Comparison of ENCODE assay signal across 28 mouse cellular contexts in the genomic region with DNA sequence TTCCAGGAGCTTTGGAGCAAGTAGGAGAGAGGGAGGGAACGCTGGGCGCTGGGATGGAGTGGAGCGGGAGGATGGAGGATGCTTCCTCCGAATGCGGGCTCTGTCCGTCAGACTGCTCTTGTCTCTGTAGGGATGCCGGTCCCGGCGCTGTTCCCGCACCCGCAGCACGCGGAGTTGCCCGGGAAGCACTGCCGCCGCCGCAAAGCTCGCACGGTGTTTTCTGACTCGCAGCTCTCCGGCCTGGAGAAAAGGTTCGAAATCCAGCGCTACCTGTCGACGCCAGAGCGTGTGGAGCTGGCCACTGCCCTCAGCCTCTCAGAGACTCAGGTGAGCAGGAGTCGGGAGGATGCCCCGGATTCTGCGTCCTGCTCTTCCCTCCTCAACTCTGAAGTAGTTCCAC. TPM values are rescaled to one million over a fixed set of nuclear protein-coding genes. Genes with fewer than 3 reads are reported as not detected.
DNase-seq lines count a peak whose midpoint lies in the region; ATAC-seq and TF ChIP-seq lines count a peak whose summit lies in the region.
"Had no signal": no experiment of that assay in that cellular context is flagged by ENCODE, and none has a peak within 500 bp of the region (broad histone marks: within the 10 kb centered on the region; RNA-seq: fewer than 3 reads in every experiment).

No protein-coding gene starts in this region.

- peaks cover 100% of the 10 kb centered on the region for H3K27me3 ChIP-seq in hindbrain, embryonic 10.5 days (ENCODE audit: insufficient read depth, poor library complexity, severe bottlenecking)
- H3K27me3 ChIP-seq in hindbrain, embryonic 12.5 days, result peaks cover 99% of the 10 kb centered on the region
- peaks cover 89% of the 10 kb centered on the region for H3K27me3 ChIP-seq in limb, embryonic 11.5 days (ENCODE audit: control insufficient read depth, insufficient read depth, low read length)

- TF ChIP-seq CTCF in gastrocnemius, adult 2 months (IDR thresholded peaks at IDR 0.05), result no peak

- H3K4me2 ChIP-seq in hindbrain, embryonic 12.5 days (replicated peaks), result no peak overlapping the region
- no peak overlapping the region for H3K4me2 ChIP-seq in limb, embryonic 11.5 days (ENCODE audit: low read depth, severe bottlenecking)
- H3K4me2 ChIP-seq: lung, embryonic 15.5 days had no signal

- peaks cover 34% of the 10 kb centered on the region for H3K4me1 ChIP-seq in hindbrain, embryonic 10.5 days (replicated peaks)
- H3K4me1 ChIP-seq in hindbrain, embryonic 12.5 days, result peaks cover 13% of the 10 kb centered on the region; the same call in 1 of the 2 replicates
- peaks cover 3% of the 10 kb centered on the region; the same call in 1 of the 2 replicates for H3K4me1 ChIP-seq in limb, embryonic 11.5 days (ENCODE audit: control insufficient read depth, insufficient read depth, low read length)

- DNase-seq in cerebellum, postnatal 10 days, result peak; percentile 22 to 44
- no peak for DNase-seq in cerebellum, postnatal 4 days (ENCODE audit: low spot score in 2 of 2)
- DNase-seq in hindbrain, embryonic 10.5 days (ENCODE audit: low spot score), result peak; percentile 43
- peak; percentile 13 for DNase-seq in ES-CJ7 (ENCODE audit: low read depth, low spot score)
- peak; percentile 58 for DNase-seq in limb, embryonic 11.5 days (ENCODE audit: low spot score)
- no peak for DNase-seq in gastrocnemius, adult 2 months
- DNase-seq: adrenal gland, postnatal 25 days; cerebellum, adult 11-12 months; gastrocnemius, postnatal 14 days; heart, adult 18-20 months; heart, postnatal 4 days; kidney, adult 18-20 months had no signal

- intact Hi-C loops in gastrocnemius, adult 2 months (cut with DNase I), result no loop called here

- H3K36me3 ChIP-seq in hindbrain, embryonic 10.5 days, result no peaks in the 10 kb centered on the region
- no peaks in the 10 kb centered on the region for H3K36me3 ChIP-seq in hindbrain, embryonic 12.5 days
- no peaks in the 10 kb centered on the region for H3K36me3 ChIP-seq in limb, embryonic 11.5 days (ENCODE audit: control insufficient read depth, insufficient read depth, low read length)
- H3K36me3 ChIP-seq: G1E; lung, embryonic 15.5 days had no signal

- H3K27ac ChIP-seq in hindbrain, embryonic 10.5 days, result no peak overlapping the region
- H3K27ac ChIP-seq in hindbrain, embryonic 12.5 days, result no peak overlapping the region
- H3K27ac ChIP-seq in limb, embryonic 11.5 days (replicated peaks; ENCODE audit: low read depth, low read length), result no peak overlapping the region
- no peak overlapping the region for H3K27ac ChIP-seq in gastrocnemius, adult 2 months
- H3K27ac ChIP-seq: hindbrain, postnatal 0 days; kidney, postnatal 0 days; liver, embryonic 14.5 days; lung, embryonic 15.5 days; macrophage had no signal

- no peak overlapping the region for H3K9ac ChIP-seq in hindbrain, embryonic 12.5 days
- H3K9ac ChIP-seq in limb, embryonic 11.5 days (ENCODE audit: low read length), result no peak overlapping the region
- H3K9ac ChIP-seq: liver, embryonic 14.5 days; lung, embryonic 15.5 days had no signal

- H3K4me3 ChIP-seq in hindbrain, embryonic 10.5 days, result no peak overlapping the region
- no peak overlapping the region; the same call in 1 of the 2 replicates for H3K4me3 ChIP-seq in hindbrain, embryonic 12.5 days
- no peak overlapping the region for H3K4me3 ChIP-seq in limb, embryonic 11.5 days (ENCODE audit: low read depth, low read length)
- no peak overlapping the region for H3K4me3 ChIP-seq in gastrocnemius, adult 2 months
- H3K4me3 ChIP-seq: lung, embryonic 15.5 days had no signal

- ATAC-seq in hindbrain, embryonic 12.5 days (ENCODE audit: low FRiP score), result no peak
- ATAC-seq in limb, embryonic 11.5 days (ENCODE audit: insufficient number of reproducible peaks, low FRiP score, low TSS enrichment, low read depth), result no peak
- ATAC-seq in megakaryocyte, adult 5-6 weeks (ENCODE audit: poor library complexity, severe bottlenecking), result no peak
- ATAC-seq: CD4-positive, CD25-positive, alpha-beta regulatory T cell, adult 4 months; hindbrain, postnatal 0 days had no signal

- under 1% methylated on average over 29 of the region's 29 CpGs for WGBS in hindbrain, embryonic 10.5 days
- under 1% methylated on average over 29 of the region's 29 CpGs for WGBS in hindbrain, embryonic 12.5 days
- WGBS in limb, embryonic 11.5 days, result under 1% methylated on average over 29 of the region's 29 CpGs

- H3K9me3 ChIP-seq in hindbrain, embryonic 10.5 days, result no peaks in the 10 kb centered on the region
- no peaks in the 10 kb centered on the region for H3K9me3 ChIP-seq in hindbrain, embryonic 12.5 days (replicated peaks)
- H3K9me3 ChIP-seq in limb, embryonic 11.5 days (ENCODE audit: control insufficient read depth, low read length), result no peaks in the 10 kb centered on the region
- H3K9me3 ChIP-seq: G1E; lung, embryonic 15.5 days had no signal

RNA-seq across cellular contexts. Expression of a gene that starts 2.2 kb away (rescaled TPM):
- 0.12 TPM in 1 of 2 replicates, not detected in the other for polyA plus RNA-seq in hindbrain, embryonic 10.5 days (2016; fragmentation: Nextera tagmentation; extraction: Ambion mirVana)
- not detected in 2 replicates for polyA plus RNA-seq in hindbrain, embryonic 12.5 days (2016; fragmentation: Nextera tagmentation; extraction: Ambion mirVana)
- not detected in 2 replicates for polyA plus RNA-seq in limb, embryonic 11.5 days (2014; fragmentation: Nextera tagmentation; extraction: Ambion mirVana)
- not detected in 2 replicates for total RNA-seq in megakaryocyte, adult 5-6 weeks (2015)
- total RNA-seq in megakaryocyte, adult 5-6 weeks (2017), result not detected in 2 replicates
- not detected for total RNA-seq in gastrocnemius, adult 2 months (2021)
- total RNA-seq: adrenal gland, postnatal 25 days; G1E; gastrocnemius, postnatal 14 days; heart, adult 18-20 months; heart, postnatal 4 days; hindbrain, postnatal 0 days; layer of hippocampus, adult 18-20 months; left cerebral cortex, postnatal 10 days; monocyte, adult 5-6 weeks had no signal
- polyA plus RNA-seq: CD4-positive, CD25-positive, alpha-beta regulatory T cell, adult 4 months; G1E; heart, embryonic 14.5 days; hindbrain, postnatal 0 days; kidney, postnatal 0 days; lung, embryonic 15.5 days; macrophage; neural tube, embryonic 14.5 days; spleen, adult 2 months; thymus, postnatal 0 days had no signal

Comparison
In these comparisons a context has a peak if more than half of its experiments do, and no peak if none do; other contexts are left out.
1. DNase-seq: peak in cerebellum, postnatal 10 days (2 of 2), hindbrain, embryonic 10.5 days (single experiment), ES-CJ7 (single experiment) and limb, embryonic 11.5 days (single experiment); none in cerebellum, postnatal 4 days (0 of 2) and gastrocnemius, adult 2 months (single experiment).